Mouse (Mus musculus): ENCODE results near the gene Igfbp7.

DNA sequence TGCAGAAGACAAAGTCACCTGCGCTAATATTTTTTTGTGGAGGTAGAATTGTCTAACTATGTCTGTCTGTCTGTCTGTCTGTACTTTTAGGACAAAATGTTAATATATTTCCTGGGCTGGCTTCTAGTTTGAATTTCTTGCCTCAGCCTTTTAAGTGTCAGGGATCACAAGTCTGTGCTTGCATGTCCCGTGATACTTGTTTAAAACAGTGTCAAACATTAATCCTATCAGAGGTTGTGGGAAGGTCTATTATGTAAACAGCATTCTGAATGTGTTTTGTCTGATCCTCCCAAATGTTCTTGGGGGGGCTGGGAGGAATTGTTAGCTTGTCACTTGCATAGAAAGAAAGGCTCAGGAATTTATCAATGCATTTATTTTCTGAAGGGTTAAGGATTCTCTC, 24.6 kb upstream of the Igfbp7 start:
- no peak for TF ChIP-seq CTCF (IDR thresholded peaks at IDR 0.05; ENCODE audit: insufficient read depth, low read length)
- TF ChIP-seq POLR2A (IDR thresholded peaks at IDR 0.05; ENCODE audit: borderline replicate concordance, extremely low read depth, low read depth, low read length) = no peak

Data from lung, adult 2 months (tissue).